ENCODE assay signal across 8 mouse cellular contexts in the genomic region with DNA sequence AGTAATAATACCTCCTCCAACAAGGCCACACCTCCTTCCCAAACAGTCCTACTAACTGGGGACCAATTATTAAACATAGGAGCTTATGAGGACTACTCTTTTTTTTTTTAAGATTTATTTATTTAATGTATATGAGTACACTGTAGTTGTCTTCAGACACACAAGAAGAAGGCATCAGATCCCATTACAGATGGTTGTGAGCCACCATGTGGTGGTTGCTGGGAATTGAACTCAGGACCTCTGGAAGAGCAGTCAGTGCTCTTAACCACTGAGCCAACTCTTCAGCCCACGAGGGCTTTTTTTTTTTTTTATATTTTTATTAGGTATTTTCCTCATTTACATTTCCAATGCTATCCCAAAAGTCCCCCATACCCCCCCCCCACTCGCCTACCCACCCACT. TPM values are rescaled to one million over a fixed set of nuclear protein-coding genes. Genes with fewer than 3 reads are reported as not detected.
"Had no signal": no experiment of that assay in that cellular context is flagged by ENCODE, and none has a peak within 500 bp of the region (broad histone marks: within the 10 kb centered on the region; RNA-seq: fewer than 3 reads in every experiment).

No protein-coding gene starts in this region.

RNA-seq across cellular contexts. Expression of a gene that starts 36.1 kb away (rescaled TPM):
- total RNA-seq: megakaryocyte progenitor cell, adult 5-6 weeks had no signal
- polyA plus RNA-seq: lung, postnatal 0 days; macrophage; midbrain, embryonic 11.5 days; midbrain, embryonic 15.5 days; myocyte; neural tube, embryonic 11.5 days; neural tube, embryonic 15.5 days had no signal
